Mouse (Mus musculus): ENCODE data around the gene Nup85. TPM values are rescaled to one million over a fixed set of nuclear protein-coding genes. Genes with fewer than 3 reads are reported as not detected.
A peak's percentile ranks its signal among the peaks of the same experiment; 100 is the strongest.

Nup85 gene
- total and polyA plus RNA-seq, 3 experiments, result 57.5 to 172 (median 87.7) TPM

DNA sequence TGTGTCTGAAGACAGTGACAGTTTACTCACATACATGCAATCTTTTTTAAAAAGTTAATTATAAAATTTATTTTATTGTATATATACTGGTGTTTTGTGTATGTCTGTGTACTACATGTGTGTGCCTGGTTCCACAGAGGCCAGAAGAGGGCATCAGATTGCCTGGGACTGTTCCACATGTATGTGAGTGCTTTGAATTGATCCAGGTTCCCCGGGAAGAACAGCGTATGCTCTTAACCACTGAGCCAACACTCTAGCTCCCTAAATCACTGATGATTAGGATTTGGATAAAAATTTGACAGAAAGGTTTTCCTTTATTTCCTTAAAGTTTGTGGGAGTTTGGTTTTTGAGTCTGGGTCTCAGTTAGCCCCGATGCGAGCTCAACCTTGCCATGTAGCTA is 828 bp upstream of the Nup85 start:
- peaks cover 27% of the 10 kb centered on the region for H3K4me1 ChIP-seq (ENCODE audit: insufficient read depth, low read depth, low read length)
- ATAC-seq (ENCODE audit: extremely low read depth, insufficient number of reproducible peaks, low FRiP score, poor library complexity, severe bottlenecking) (no peak), DNase-seq (ENCODE audit: low spot score) (no peak)
- H3K36me3 ChIP-seq (replicated peaks), result peaks cover 31% of the 10 kb centered on the region
- H3K27me3 ChIP-seq (ENCODE audit: insufficient read depth, low read length), result no peaks in the 10 kb centered on the region
- H3K9me3 ChIP-seq (replicated peaks), result no peaks in the 10 kb centered on the region
- no peak for TF ChIP-seq POLR2AphosphoS5 (IDR thresholded peaks at IDR 0.05; ENCODE audit: insufficient replicate concordance, low read depth, low read length)
- no peak for TF ChIP-seq GATA1 (IDR thresholded peaks at IDR 0.05; ENCODE audit: borderline replicate concordance, low read length)
- no peak for TF ChIP-seq TAL1 (conservative IDR thresholded peaks at IDR 0.05; ENCODE audit: low read depth, low read length)
- TF ChIP-seq GATA2 (IDR thresholded peaks at IDR 0.05; ENCODE audit: borderline replicate concordance, low read depth, low read length), result no peak
- TF ChIP-seq CTCF (IDR thresholded peaks at IDR 0.05; ENCODE audit: low read depth, low read length), result no peak
- H3K4me3 ChIP-seq (ENCODE audit: low read depth, low read length), result peak overlapping the region; percentile 83

GRCm38 (mm10) chr11:115564961-115565360 is 727 bp downstream of the Nup85 start:
- DNase-seq (ENCODE audit: low spot score) (no peak), ATAC-seq (ENCODE audit: extremely low read depth, insufficient number of reproducible peaks, low FRiP score, poor library complexity, severe bottlenecking) (no peak)
- peaks cover 32% of the 10 kb centered on the region for H3K4me1 ChIP-seq (ENCODE audit: insufficient read depth, low read depth, low read length)
- no peaks in the 10 kb centered on the region for H3K9me3 ChIP-seq (replicated peaks)
- H3K4me3 ChIP-seq (ENCODE audit: low read depth, low read length), result peak overlapping the region; percentile 83
- H3K27me3 ChIP-seq (ENCODE audit: insufficient read depth, low read length), result no peaks in the 10 kb centered on the region
- peaks cover 47% of the 10 kb centered on the region for H3K36me3 ChIP-seq (replicated peaks)
- TF ChIP-seq GATA1 (IDR thresholded peaks at IDR 0.05; ENCODE audit: borderline replicate concordance, low read length) (no peak), GATA2 (IDR thresholded peaks at IDR 0.05; ENCODE audit: borderline replicate concordance, low read depth, low read length) (no peak), TAL1 (conservative IDR thresholded peaks at IDR 0.05; ENCODE audit: low read depth, low read length) (no peak), POLR2AphosphoS5 (IDR thresholded peaks at IDR 0.05; ENCODE audit: insufficient replicate concordance, low read depth, low read length) (no peak), CTCF (IDR thresholded peaks at IDR 0.05; ENCODE audit: low read depth, low read length) (no peak)

- Histone ChIP-seq H3K36me3 (replicated peaks) (peaks cover 71% of the 10 kb centered on the region), H3K9me3 (replicated peaks) (no peaks in the 10 kb centered on the region), H3K4me3 (ENCODE audit: low read depth, low read length) (no peak overlapping the region), H3K4me1 (ENCODE audit: insufficient read depth, low read depth, low read length) (peaks cover 7% of the 10 kb centered on the region), H3K27me3 (ENCODE audit: insufficient read depth, low read length) (no peaks in the 10 kb centered on the region)
- TF ChIP-seq GATA2 (IDR thresholded peaks at IDR 0.05; ENCODE audit: borderline replicate concordance, low read depth, low read length) (no peak), POLR2AphosphoS5 (IDR thresholded peaks at IDR 0.05; ENCODE audit: insufficient replicate concordance, low read depth, low read length) (no peak), TAL1 (conservative IDR thresholded peaks at IDR 0.05; ENCODE audit: low read depth, low read length) (no peak), CTCF (IDR thresholded peaks at IDR 0.05; ENCODE audit: low read depth, low read length) (no peak), GATA1 (IDR thresholded peaks at IDR 0.05; ENCODE audit: borderline replicate concordance, low read length) (no peak)
- ATAC-seq (ENCODE audit: extremely low read depth, insufficient number of reproducible peaks, low FRiP score, poor library complexity, severe bottlenecking), result no peak
- no peak for DNase-seq (ENCODE audit: low spot score)
Observed at GRCm38 (mm10) chr11:115579080-115579479, 14.8 kb downstream of the Nup85 start.

DNA sequence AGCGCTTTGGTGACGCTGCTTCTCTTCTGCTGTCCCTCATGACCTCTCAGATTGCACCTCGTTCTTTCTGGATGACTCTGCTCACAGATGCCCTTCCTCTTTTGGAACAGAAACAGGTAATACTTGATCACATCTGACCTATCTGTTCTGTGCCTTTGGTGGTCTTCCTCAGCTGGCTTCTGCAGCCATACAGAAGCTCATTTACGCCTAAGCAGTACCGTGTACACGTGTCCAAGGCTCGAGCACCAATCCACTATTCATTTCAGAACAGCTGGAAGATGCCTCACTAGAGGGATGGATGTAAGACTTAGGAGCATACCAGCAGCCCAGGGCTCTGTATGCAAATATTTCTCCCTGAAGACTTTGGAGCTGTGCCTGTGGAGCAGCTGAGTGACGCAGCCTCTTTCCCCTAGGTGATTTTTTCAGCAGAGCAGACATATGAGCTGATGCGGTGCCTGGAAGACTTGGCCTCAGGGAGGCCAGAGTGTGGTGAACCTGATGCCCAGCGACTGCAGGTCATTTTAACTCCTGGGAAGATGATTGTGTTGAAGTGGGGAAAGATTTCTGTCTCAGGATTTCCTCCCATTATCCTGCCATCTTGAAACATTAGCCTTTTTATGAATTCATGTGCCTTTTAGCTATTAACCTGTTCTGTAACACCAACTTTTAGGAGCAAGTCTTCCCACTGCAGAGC is 18.8 kb downstream of the Nup85 start:
- peaks cover 97% of the 10 kb centered on the region for H3K36me3 ChIP-seq (replicated peaks)

GRCm38 (mm10) chr11:115584376-115585073 is 20.3 kb downstream of the Nup85 start:
- no peak for TF ChIP-seq CTCF (IDR thresholded peaks at IDR 0.05; ENCODE audit: low read depth, low read length)
- 0 out of 2 replicates have a peak, but pooled peaks have one; percentile 57 for TF ChIP-seq POLR2AphosphoS5 (IDR thresholded peaks at IDR 0.05; ENCODE audit: insufficient replicate concordance, low read depth, low read length)
- Histone ChIP-seq H3K27me3 (ENCODE audit: insufficient read depth, low read length) (no peaks in the 10 kb centered on the region), H3K9me3 (replicated peaks) (no peaks in the 10 kb centered on the region), H3K4me3 (ENCODE audit: low read depth, low read length) (no peak overlapping the region), H3K4me1 (ENCODE audit: insufficient read depth, low read depth, low read length) (peaks cover 15% of the 10 kb centered on the region; the same call in 1 of the 2 replicates), H3K36me3 (replicated peaks) (peaks cover 95% of the 10 kb centered on the region)
- no peak for ATAC-seq (ENCODE audit: extremely low read depth, insufficient number of reproducible peaks, low FRiP score, poor library complexity, severe bottlenecking)
- no peak for DNase-seq (ENCODE audit: low spot score)

More for the DNA sequence above, 18.8 kb downstream of the Nup85 start:
- H3K9me3 ChIP-seq (replicated peaks), result no peaks in the 10 kb centered on the region
- H3K27me3 ChIP-seq (ENCODE audit: insufficient read depth, low read length), result no peaks in the 10 kb centered on the region
- no peak for DNase-seq (ENCODE audit: low spot score)
- H3K4me3 ChIP-seq (ENCODE audit: low read depth, low read length), result no peak overlapping the region
- ATAC-seq (ENCODE audit: extremely low read depth, insufficient number of reproducible peaks, low FRiP score, poor library complexity, severe bottlenecking), result no peak
- peaks cover 11% of the 10 kb centered on the region for H3K4me1 ChIP-seq (ENCODE audit: insufficient read depth, low read depth, low read length)
- TF ChIP-seq GATA2 (IDR thresholded peaks at IDR 0.05; ENCODE audit: borderline replicate concordance, low read depth, low read length), result no peak
- TF ChIP-seq CTCF (IDR thresholded peaks at IDR 0.05; ENCODE audit: low read depth, low read length), result no peak
- no peak for TF ChIP-seq TAL1 (conservative IDR thresholded peaks at IDR 0.05; ENCODE audit: low read depth, low read length)
- no peak for TF ChIP-seq GATA1 (IDR thresholded peaks at IDR 0.05; ENCODE audit: borderline replicate concordance, low read length)
- no peak; the same call in 1 of the 2 replicates for TF ChIP-seq POLR2AphosphoS5 (IDR thresholded peaks at IDR 0.05; ENCODE audit: insufficient replicate concordance, low read depth, low read length)

- H3K36me3 ChIP-seq (replicated peaks), result peaks cover 98% of the 10 kb centered on the region
- H3K9me3 ChIP-seq (replicated peaks), result no peaks in the 10 kb centered on the region
- peaks cover 21% of the 10 kb centered on the region for H3K4me1 ChIP-seq (ENCODE audit: insufficient read depth, low read depth, low read length)
- no peak for DNase-seq (ENCODE audit: low spot score)
- no peaks in the 10 kb centered on the region for H3K27me3 ChIP-seq (ENCODE audit: insufficient read depth, low read length)
- TF ChIP-seq GATA1 (IDR thresholded peaks at IDR 0.05; ENCODE audit: borderline replicate concordance, low read length) (no peak), POLR2AphosphoS5 (IDR thresholded peaks at IDR 0.05; ENCODE audit: insufficient replicate concordance, low read depth, low read length) (0 out of 2 replicates have a peak, but pooled peaks have one; percentile 66)
- no peak overlapping the region for H3K4me3 ChIP-seq (ENCODE audit: low read depth, low read length)
- ATAC-seq (ENCODE audit: extremely low read depth, insufficient number of reproducible peaks, low FRiP score, poor library complexity, severe bottlenecking), result no peak
Observed at GRCm38 (mm10) chr11:115585573-115586100, 21.4 kb downstream of the Nup85 start.
